Mouse (Mus musculus) megakaryocyte, embryonic 14.5 days (primary cell): Measurements from ENCODE around the gene Hs3st4.

Source experiments
- FLI1 ChIP-seq: IDR thresholded peaks from 2 replicates; pipeline ENCODE4 v1.6.1; 2012; ENCODE audit warnings: low read length, inconsistent platforms, mixed read lengths
- GATA1 ChIP-seq: IDR thresholded peaks from 3 replicates; pipeline ENCODE4 v1.6.1; 2012; ENCODE audit warnings: mixed read lengths, low read length, inconsistent platforms, borderline replicate concordance

DNA sequence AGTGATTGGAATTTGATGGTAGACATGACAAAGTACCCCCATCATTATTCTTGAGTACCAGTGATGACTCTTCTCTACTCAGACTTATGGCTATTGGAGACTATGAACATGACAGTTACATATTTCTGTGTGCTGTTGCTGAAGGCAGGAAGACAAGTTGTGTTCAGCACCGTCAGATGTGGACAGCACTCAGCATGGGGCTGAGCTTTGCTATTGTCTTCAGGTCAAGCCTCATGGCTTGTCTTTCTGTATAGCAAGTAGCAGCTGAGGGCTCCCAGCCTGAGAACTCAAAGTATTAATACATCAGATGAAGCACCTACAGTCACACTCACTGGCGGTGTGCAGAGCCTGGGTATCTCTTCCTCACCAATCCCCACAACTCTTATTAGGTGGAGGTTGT lies 49.6 kb downstream of the Hs3st4 start:
- TF ChIP-seq GATA1 (no peak), FLI1 (no peak)
